Mouse (Mus musculus): ENCODE results near the gene Rnf182. TPM values are rescaled to one million over a fixed set of nuclear protein-coding genes. Genes with fewer than 3 reads are reported as not detected.

The Rnf182 gene
- total RNA-seq (2021): under 1 TPM; 0.34 to 0.61 TPM
- long read RNA-seq, experiment 1: 0 reads
- long read RNA-seq, experiment 2: 0 reads

DNA sequence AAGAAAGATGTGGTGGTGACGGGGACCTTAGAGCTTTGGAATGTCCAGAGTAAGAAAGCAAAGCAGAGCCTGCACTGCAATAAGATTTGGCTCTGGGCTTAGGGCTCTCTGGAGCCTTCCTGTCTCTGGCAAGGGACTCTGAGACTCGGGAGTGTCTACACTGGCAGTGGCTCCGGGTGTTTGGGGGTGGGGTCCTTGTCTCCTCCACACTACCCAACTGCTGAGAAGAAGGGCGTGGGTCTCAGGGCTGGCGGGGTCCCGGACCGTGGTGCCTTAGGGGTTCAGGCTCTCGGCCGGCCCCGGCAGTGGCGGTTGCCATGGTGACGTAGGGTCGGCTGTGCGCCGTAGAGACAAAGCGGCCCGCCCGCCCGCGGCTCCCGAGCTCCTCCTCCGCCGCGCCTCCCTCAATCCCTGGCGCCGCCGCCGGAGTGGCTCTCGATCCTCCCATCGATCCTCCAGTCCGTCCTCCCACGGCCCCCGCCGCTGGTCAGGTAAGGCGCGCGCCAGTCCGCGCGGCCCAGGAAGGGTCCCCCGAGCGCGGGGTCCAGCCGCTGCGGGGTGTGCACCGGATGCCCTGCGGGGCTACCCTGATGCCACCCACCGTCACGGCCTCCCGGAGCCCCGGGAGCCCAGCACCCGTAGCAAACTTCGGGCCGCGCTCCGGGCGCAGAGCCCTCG, at the start of gene Rnf182:
Rnf182 (plus strand) TSS at position 134 of the 678 bp plus-strand sequence.
- peak; percentile 76 for DNase-seq

GRCm38 (mm10) chr13:43566184-43566583, 49.3 kb upstream of the Rnf182 start:
- no peak for DNase-seq

- DNase-seq: peak; percentile 12
These were observed 48.2 kb upstream of the Rnf182 start for GRCm38 (mm10) chr13:43567141-43567891.

DNA sequence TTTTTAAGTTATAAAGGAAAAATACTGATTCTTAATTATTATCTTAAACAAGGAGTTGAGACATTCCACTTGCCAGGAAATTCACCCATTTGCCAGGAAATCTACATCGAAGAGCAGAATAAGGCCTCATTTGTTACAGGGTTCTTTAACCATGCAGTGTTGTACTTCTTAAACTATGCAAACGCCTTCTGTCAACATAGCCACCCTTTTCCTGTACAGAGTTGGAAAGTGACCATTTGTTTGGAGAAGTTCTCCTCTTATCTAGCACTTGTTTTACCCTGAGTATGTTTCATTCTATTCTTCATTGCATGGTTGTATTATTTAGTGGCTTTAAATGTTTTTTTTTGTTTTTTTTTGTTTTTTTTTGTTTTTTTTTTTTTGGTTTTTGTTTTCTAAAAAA, 41.5 kb upstream of the Rnf182 start:
- no peak for DNase-seq

- DNase-seq: no peak
These were observed 40.1 kb upstream of the Rnf182 start for GRCm38 (mm10) chr13:43575431-43575830.

- DNase-seq: no peak
These were observed 38.3 kb upstream of the Rnf182 start for GRCm38 (mm10) chr13:43577254-43577653.

GRCm38 (mm10) chr13:43577766-43578165, 37.7 kb upstream of the Rnf182 start:
- DNase-seq: no peak

DNA sequence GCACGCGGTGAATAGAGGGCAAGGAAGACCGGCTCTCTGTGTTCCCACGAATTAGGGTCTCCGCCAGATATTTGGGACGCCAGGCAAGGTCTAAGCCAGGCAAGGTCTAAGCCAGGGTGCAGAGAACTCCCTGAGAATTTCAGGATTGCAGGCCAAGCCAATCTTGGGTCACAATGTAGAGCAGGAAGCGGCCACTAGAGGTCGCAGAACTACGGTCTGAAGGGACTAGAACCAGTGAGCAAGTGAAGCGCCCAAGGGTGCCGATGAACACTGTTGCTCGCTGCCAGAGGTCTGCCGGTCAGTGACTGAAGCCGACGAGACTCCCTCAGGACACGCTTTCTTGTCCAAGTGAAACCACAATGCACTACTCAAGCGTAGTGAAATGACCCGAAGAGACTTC, 35.8 kb upstream of the Rnf182 start:
- DNase-seq: peak; percentile 63

GRCm38 (mm10) chr13:43580661-43581060, 34.8 kb upstream of the Rnf182 start:
- DNase-seq: no peak

GRCm38 (mm10) chr13:43582961-43583360, 32.5 kb upstream of the Rnf182 start:
- no peak for DNase-seq

DNA sequence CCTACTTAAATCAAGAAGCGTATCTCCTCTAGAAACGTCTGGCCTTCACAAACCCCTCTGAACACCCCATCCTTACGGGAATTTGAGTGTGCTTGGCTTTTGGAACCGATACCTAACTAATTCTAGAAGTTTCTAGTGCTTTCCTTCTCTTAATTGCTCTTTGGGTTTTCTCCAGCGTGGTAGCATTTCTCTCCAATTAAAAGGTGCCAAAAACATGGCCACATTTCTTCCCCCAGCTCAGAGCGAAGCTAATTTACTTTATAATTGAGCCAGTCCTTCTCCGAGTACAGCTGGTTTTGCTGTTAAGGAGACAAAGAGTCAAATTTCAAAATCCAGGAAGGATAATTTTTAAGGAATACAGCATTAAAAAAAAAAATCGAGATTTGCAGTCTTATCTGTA, 32.0 kb upstream of the Rnf182 start:
- no peak for DNase-seq

GRCm38 (mm10) chr13:43585335-43585734, 30.2 kb upstream of the Rnf182 start:
- DNase-seq: no peak

GRCm38 (mm10) chr13:43586966-43587365, 28.5 kb upstream of the Rnf182 start:
- DNase-seq: no peak

GRCm38 (mm10) chr13:43587844-43588840, 27.4 kb upstream of the Rnf182 start:
- DNase-seq: no peak

GRCm38 (mm10) chr13:43591828-43592680, 23.5 kb upstream of the Rnf182 start:
- DNase-seq: no peak

- no peak for DNase-seq
These were observed 22.8 kb upstream of the Rnf182 start for GRCm38 (mm10) chr13:43592681-43593068.

DNA sequence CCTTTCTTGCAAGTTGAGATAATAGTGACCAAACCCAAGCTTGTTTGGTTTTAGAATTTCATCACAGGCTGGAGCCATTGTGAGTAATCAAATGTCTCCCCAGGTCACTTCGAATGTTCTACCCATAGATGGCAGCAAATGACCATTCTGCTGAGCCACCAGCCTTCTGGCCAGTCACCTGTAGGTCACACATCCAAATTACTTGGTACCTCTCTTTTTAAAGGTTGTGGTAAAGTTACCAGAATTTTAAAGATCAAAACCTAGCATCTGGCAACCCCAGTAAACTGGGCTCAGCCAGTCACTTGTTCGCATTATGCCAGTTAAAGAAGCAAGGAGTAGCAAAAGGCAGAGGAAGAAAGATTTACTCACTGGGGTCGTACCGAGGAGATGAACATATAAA, 19.6 kb upstream of the Rnf182 start:
- DNase-seq: peak; percentile 36

- no peak for DNase-seq
These were observed 14.5 kb upstream of the Rnf182 start for GRCm38 (mm10) chr13:43600967-43601366.

DNA sequence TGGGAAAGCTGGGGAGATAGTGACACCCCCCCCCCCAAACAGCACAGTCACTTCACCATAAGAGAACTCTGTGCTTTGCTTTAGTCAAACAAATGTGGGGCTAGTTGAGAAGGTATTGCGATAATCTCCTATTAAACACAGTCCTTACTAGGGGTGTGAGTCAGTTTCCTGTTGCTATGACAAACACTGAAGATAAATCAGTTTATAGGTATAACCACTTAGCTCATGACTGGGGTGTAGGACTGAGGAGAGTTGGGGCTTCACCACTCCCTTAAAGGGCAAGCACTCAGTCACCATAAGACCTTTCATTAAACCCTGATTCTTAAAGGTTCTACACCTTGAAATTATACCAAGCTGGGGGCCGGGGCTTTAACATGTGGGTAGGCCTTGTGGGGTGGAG, 13.1 kb upstream of the Rnf182 start:
- no peak for DNase-seq

DNA sequence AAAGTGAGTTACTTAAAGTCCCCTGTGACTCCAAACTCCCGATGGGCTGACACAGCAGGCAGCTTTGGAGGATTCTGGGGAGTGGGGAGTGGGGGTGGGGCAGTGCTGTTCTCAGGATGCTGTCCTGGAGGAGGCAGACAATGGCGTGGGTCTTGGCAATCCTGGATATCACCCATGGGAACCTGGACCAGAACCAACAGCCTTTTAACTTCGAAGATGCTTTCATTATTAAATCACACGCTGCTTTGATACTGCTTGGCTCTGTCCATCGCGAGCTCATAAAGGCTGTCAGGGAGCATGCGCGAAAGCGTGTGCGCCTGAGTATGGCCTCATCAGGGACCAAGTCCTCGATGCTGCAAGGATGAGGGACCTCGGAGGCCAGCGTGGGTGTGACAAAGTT, 12.5 kb upstream of the Rnf182 start:
- DNase-seq: no peak

GRCm38 (mm10) chr13:43608854-43609253, 6.7 kb upstream of the Rnf182 start:
- no peak for DNase-seq

- DNase-seq: no peak
These were observed 3.5 kb upstream of the Rnf182 start for GRCm38 (mm10) chr13:43612040-43612439.

All from gastrocnemius, postnatal 10 days (tissue).